Mouse (Mus musculus) erythroblast, adult 5-6 weeks (primary cell): ENCODE measurements around the gene Rasgef1b. TPM values are rescaled to one million over a fixed set of nuclear protein-coding genes. Genes with fewer than 3 reads are reported as not detected.

Experiments
- ATAC-seq: replicated peaks from 2 replicates; pipeline ENCODE4 v1.8.0; 2016; ENCODE audit warnings: moderate number of reproducible peaks, mild to moderate bottlenecking, moderate TSS enrichment, inconsistent platforms; ENCODE audit not compliant: poor library complexity, low FRiP score, severe bottlenecking
- total RNA-seq, 2 experiments: library from RNA; stranded (forward) in 1 of 2; stranded (reverse) in 1 of 2; fragments of 150-400 nt in 1 of 2; fragments of 200-764, 138-1000 nt in 1 of 2; gene quantifications; 2 replicates each; pipeline versions ENCODE4 v1.2.3 to v1.2.4; 2015 to 2017; ENCODE audit warnings: low replicate concordance in 2 of 2

The Rasgef1b gene
- total RNA-seq, 2 experiments from 2014 or later, result 1.3 TPM; not detected in 1

DNA sequence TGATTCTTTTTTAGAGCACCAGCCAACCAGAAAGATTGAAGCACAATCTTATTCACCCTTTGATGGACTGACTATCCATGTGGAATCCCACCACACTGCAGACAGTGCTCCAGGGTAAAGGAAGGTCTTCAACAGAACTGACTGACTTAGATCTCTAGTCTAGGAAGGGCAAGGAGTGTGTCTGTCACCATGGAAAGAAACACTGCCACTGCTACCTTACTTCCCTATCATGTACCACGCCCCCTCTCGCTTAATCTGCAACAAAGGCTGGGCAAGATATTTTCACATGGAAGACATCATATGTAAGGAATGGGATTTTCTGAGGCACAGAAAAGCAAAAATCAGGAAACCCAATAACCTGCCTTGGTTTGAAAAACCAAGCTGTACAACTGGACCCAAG is 16.9 kb downstream of the Rasgef1b start:
- no peak for ATAC-seq

DNA sequence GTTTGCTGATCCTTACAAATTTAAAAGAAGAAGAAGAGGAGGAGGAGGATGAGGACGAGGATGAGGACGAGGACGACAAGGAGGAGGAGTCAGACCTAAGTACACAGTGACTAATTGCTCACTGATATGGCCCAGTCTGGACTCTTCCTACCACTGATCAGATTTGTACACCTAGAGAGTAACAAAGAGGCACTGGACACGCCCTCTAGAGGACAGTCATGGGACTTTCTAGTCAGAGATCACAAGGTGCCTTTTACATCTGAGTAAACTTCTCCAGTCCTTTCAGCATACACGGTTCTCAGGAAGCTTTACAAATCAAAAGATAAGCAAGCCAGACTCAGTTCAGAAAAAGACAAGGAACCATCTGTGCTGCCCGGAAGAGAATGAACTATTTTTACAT is 20.2 kb downstream of the Rasgef1b start:
- ATAC-seq, result no peak

DNA sequence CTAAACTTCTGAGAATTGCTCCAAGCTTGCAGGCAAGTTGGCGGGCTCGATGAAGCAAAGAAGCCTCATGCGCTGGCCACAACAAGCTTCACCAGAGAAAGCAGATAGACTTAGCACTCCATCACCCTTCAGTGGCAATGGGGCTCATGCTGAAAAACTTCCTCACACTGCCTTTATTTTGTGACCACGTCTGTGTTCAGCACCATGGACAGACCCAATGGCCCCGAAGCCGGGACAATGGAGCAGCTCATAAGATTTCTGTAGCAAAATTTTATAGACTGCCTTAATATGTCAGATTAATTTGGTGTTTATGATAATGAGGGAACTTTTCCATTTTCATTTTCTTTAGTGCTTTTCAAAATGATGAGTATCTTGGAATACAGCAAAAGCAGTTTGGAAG is 21.6 kb downstream of the Rasgef1b start:
- no peak for ATAC-seq

DNA sequence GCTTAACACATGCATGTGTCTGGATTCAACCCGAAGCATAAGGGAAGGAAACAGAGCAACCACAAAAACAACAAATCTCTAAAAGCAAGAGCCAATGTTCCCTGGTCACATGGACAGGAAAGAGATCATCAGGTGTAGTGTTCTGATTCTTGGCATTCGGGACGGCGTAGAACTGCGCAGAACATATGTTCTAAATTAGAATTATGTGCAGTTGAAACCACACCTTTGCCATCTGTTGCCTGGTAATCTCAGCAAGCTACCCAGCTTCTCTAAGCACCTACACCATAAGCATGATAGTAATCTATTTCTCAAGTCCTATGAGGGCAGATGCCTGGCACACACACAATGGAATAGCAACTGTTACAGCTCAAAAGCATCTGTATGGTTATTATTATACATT is 27.1 kb downstream of the Rasgef1b start:
- no peak for ATAC-seq

DNA sequence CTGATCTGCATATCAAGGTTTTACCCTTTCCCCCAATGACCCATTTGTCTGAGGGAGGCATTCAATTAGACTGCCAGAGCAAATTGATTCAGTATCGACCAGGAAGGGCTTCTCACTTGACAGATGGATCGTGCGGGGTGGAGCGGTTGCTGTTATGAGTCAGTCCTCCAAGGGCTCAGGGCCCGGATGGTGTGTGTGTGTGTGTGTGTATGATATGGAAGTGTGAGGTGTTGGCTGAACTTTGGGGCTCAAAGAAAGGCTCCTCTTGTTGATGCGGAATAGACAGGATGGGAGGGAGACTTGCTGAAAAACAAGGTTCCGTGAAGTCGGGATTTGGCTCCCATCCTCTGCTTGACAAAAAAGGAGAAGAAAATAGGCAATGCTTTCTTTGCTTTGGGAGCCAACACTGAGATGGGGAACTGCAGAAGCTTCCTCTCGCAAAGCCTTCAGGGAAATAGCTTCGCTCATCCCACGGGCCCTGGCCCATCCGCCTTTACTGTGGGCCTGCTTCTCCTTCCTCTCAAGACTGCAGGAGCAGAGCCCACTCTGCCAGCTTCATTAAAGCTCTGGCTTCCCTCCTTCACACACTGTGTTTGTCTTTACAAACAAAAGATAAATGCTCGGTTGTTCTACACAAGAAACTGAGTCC is 34.0 kb downstream of the Rasgef1b start:
- no peak for ATAC-seq

DNA sequence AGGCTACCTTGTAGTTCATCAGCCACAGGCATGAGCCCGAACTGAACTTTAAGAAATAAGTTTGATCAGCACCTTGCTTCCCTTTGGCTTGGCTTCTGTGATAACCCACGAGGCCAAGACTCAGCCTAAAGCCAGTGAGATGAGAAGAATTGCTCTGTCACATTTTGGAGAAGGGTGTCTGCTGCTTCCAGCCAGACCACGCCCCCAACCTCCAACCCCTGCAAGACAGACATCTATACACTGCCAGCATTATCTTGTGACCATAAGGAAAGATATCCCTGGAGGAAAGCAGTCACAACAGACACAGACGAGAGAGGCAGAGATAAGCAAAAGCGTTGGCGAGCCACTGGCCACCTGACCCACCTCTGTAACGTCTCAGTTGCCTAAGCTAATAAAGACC is 39.0 kb downstream of the Rasgef1b start:
- ATAC-seq, result no peak

DNA sequence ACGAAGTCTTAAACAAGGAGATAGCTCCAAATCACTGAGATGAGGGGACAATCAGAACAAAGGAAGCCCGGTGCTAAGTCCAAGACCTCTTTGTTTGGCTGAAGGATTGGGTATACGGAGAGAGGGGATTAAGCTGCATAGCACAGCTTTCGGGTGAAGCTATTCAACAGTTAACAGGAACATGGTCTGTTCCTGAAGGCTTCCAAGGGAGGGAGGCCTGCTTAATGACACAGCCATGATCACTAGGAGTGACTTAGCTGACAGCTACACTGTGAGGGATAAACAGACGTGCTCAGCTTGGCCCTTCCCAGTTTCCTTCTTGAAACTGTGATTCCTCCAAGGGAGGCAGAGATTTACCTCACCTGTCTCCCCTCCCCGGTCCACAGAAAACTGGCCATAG is 41.0 kb downstream of the Rasgef1b start:
- no peak for ATAC-seq

DNA sequence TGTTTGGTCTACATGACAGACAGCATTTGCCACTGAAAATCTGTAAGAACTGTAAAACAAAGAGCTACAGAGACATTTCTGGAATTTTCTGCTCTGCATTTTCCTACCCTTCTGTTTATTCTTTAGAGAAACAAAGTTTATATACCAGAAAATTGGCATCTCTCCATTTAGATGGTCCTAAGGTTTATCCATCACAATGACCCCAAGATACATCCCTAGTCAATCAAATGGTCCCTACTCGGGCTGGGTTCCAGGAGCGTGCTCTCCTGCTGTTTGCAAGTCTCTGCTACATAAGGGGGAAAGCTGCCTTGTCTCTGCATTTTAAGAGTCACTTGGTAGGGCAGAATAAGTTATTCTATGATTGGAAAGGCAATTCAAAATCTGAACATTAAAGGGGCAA is 44.8 kb downstream of the Rasgef1b start:
- ATAC-seq, result no peak

DNA sequence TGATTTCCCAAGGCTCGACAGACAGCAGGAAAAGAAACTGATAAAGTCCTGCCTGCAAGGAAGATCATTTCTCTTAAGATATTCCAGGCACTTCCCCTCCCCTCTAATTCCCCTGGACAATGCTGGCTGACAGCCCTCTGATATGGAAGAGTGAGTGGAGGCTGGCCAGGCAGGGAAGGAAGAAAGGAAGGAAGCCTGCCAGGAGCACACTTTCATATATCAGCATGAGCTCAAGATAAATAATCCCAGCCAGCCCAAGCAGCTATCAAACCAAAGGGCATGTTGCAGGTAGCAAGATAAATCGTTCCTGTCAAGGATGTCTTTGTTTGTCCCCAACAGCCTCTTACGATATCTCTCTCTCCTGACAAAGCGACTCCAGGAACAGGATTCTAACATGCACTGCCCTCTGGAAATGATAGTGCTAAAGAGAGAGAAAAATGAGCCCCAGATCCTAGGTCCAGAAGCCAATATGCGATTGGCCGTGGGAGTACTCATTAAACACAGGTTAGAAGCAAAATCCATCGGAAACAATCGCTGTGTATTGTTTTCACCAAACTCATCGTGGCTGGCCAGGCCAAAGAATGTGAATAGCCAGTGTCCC is 58.8 kb downstream of the Rasgef1b start:
- ATAC-seq, result no peak

DNA sequence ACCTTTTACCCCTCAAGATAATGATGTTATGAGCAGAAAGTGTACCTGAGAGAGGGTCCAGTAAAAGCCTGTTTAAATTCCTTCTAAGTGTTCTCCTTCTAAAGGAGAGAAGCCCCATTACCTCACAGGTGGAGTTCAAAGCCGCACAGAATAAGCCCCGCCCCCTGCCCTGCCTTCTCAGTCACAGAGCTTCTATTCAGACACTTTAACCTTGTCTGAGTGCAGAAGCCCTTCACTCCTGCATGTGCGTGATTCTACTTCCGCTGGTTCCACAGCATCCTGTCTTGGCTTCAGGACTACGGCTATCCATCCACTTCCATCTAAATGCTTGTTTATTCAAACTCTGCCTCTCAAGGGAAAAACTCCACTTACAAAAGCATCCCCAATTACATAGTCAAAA is 72.8 kb downstream of the Rasgef1b start:
- ATAC-seq, result no peak

DNA sequence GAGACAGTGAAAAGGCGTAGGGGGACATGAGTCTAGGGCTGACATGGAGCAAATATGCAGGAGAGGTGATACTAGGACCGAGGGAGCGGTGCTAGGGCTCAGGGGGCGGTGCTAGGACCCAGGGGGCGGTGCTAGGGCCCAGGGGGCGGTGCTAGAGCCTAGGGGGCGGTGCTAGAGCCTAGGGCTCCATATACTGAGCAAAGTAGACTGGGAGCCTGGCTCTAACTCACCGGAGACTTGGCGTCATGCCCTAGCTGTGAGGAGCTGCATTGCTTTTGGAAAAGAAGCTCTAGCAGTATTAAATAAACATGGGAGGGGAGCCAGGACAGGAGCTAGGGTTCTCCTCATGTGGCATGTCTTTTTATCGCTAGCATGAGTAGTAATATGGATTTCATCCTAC is 75.9 kb downstream of the Rasgef1b start:
- no peak for ATAC-seq

DNA sequence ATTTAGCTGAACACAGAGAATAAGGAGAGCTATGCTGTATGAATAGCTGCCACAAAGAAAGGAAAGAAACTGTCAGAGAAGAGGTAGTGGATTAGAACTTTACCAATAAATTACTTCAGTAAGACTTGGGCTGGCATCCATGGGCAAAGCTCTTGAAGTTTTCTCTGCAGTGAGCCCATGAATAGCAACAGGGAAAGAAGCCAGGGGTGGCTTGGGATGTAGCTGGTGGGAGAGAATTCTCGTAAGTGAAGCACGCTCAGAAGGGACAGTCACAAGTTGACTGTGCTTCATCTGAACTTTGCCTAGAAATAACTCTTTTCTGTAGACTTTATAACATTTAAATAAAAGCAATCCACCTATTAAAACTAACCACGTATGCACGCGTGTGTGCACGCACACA is 87.5 kb downstream of the Rasgef1b start:
- ATAC-seq, result no peak

DNA sequence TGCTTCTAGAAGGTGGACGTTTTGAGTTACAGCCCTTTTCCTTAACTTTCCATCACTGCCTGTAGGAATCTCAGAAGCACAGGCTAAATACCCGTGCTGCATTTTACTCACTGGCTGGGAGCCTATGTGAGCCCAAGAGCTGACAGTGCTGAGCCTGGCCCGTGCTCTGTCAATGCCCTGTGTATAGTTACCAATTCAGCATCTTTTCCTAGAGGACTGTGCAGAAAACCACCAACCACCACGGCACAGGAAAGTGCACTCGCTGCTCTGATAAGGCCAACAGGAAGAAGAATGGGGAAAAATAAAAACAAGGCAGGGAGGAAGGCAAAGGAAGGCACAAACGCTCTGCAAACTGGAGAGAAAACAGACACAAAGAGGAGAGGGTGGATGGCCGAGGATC is 92.3 kb downstream of the Rasgef1b start:
- ATAC-seq, result no peak

DNA sequence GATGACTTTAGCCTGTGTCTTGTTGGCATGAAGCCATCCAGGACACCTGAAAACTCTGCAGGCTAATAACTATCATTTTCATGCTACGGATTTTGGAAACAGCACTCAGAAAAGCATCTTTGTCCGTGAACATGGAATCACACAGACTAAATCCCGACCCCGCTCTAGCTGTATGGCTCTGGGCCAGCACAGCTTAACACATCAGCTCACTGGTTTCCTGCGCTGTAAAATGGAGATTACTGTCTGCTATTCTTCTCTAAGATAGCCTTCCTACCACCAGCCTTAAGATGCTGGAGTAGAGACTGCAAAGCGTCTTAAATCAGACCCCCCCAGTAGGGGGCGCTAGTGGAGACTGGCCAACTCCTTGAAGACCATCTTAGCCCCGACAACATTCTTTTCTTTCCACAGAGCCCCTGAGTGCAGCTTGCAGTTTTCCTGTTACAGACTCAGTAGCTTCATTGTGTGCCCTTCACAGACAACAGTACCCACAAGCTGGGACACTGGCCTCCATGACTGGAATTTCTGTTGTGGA is 94.8 kb downstream of the Rasgef1b start:
- ATAC-seq, result no peak

DNA sequence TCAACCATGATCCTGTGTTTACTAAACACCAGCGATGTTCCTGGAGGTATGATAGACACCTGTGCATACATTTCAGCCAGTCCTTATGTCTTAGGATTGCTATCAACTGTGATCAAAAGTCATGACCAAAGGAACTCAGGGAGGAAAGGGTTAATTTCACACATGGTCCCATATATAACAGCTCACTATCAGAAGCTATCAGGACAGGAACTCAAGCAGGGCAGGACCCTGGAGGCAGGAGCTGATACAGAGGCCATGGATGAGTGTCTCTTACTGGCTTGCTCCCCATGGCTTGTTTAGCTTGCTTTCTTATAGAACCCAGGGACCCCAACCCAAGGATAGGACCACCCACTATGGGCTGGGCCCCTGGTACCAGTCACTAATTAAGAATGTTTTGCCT is 95.3 kb downstream of the Rasgef1b start:
- no peak for ATAC-seq

DNA sequence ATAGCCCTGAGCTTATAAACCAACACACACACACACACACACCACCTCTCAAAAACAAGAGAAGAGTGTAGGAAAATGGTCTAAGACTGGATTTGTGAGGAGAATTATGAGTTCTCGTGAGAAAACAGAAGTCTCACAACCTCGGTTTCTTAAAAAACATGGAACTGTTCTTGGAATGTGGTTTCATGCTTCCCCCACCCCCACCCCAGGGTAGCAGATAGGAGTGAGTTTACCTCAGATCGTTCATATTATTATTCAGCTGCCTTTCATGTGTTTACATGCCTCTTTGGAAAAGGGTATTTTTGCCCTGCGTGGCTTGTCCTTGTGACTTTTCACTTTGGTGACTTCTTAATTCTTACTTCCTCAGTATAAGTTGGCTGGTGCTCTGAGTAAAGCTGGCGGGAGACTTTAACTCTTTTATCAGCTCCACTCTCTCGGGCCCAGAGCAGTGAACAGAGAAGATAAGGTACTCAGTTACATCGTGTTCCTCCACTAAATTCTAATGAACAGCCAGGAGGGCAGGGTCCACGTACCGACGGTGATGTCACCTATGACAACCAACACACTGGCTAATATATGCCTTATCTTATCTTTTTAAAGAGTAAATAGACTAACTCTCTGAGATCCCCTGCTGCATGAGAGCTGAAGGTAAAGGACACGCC is 96.1 kb downstream of the Rasgef1b start:
- no peak for ATAC-seq

DNA sequence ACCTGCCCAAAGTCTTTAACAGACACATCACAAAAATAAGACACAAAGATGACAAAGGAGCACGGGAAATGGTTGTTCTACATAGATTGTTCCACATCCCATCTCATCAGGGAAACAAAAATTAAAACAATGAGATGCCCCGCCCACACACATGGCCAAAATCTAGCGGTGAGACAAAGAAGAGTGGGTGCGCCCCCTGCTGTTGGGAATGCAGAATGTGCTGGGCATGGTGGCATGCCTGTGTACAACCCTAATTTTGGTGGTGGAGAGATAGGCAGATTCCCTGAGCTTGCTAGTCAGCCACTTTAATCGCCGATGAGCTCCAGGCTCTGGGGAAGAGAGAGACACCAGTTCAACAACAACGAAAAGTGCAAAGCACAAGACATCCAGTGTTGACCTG is 98.8 kb downstream of the Rasgef1b start:
- ATAC-seq, result no peak

DNA sequence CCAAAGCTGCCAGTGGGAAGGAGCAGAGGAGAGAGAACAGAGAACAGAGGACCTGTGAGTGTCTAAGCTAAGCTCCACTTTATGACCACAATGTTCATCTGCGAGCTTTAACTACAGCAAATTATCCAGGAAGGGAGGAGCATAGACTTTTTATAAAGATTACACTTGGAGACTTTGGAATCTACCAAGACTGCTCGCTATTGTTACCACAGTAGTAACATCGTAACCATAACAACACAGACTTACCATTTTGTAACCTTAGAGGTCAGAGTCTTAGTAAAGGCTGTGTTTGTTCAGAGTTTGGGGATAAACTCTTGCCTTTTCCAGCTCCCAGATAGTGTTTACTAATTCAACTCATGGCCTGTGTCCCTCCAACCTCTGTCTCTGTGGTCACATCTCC is 103.3 kb downstream of the Rasgef1b start:
- no peak for ATAC-seq

DNA sequence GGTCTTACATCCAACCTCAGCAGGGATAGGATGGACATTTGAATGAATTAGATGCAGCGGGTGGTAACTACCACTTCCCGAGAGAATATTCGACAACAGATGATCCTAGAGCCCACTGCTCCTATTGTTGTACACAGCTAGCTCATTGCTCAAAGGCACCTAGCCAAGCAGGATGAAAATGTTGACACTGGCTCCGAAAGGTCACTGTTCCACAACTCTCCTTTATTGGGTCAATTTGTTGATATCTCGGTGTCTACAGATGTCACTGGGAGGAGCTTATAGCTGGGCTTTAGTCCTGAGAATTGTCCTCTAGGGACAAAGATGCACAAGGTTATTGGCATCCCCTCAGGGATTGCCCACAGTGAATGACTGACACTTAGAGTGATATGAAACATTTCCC is 108.1 kb downstream of the Rasgef1b start:
- no peak for ATAC-seq

DNA sequence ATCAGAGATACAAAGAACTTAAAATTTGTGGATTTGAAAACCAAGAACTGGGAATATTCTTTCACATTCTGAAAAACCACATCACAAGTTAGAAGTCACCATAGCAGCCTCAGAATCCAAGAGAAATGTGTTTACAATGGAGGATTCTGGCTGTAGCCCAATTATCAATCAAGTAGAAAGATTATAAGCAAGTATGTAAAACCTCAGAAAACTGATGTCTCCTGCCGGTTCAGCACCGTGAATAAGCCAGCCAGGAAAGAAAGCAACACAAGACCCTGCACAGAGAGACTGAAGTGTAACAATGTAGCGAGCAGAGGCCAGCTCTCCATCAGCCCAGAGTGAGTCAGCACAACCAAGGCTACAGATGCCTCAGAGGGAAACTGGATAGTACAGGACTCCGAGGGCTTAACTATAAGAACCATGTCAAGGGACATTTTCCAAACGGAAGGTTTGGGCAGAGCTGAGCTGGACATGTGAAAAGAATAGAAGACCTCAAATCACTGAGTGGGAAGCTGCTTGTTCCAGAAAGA is 111.5 kb downstream of the Rasgef1b start:
- ATAC-seq, result no peak
